Mouse (Mus musculus): ENCODE measurements at regions not wholly inside any gene's neighbourhood (a gene's known extent, or its start where the extent isn't known, plus 50 kb on each side); places are given as distances from the start of the nearest gene placed in this dataset.
"Not testable (repeated sequence)": the region's sequence is repeated elsewhere in the genome, so short reads cannot be mapped to it uniquely, and the experiment has no call there.

GRCm38 (mm10) chr13:60471602-60472001 is 130.1 kb upstream of the Dapk1 start:
- peak; percentile 41 for ATAC-seq
- no peaks in the 10 kb centered on the region for H3K4me1 ChIP-seq (replicated peaks)
- H3K4me2 ChIP-seq (replicated peaks) = no peak overlapping the region
- H3K9ac ChIP-seq (replicated peaks) = no peak overlapping the region
- H3K27me3 ChIP-seq = 0 out of 2 replicates have a peak, but pooled peaks cover 8% of the 10 kb centered on the region
- no peaks in the 10 kb centered on the region for H3K9me3 ChIP-seq
- H3K4me3 ChIP-seq (replicated peaks) = no peak overlapping the region
- no peaks in the 10 kb centered on the region for H3K36me3 ChIP-seq
- WGBS = 67% methylated on average over 5 of the region's 5 CpGs
- H3K27ac ChIP-seq = no peak overlapping the region

GRCm38 (mm10) chr13:60476366-60476765 is 125.4 kb upstream of the Dapk1 start:
- H3K27me3 ChIP-seq = peaks cover 17% of the 10 kb centered on the region; the same call in 1 of the 2 replicates
- H3K9ac ChIP-seq (replicated peaks) = no peak overlapping the region
- no peak overlapping the region for H3K4me3 ChIP-seq (replicated peaks)
- H3K36me3 ChIP-seq = no peaks in the 10 kb centered on the region
- no peaks in the 10 kb centered on the region for H3K9me3 ChIP-seq
- 94% methylated on average over 2 of the region's 2 CpGs for WGBS
- peaks cover 27% of the 10 kb centered on the region for H3K4me1 ChIP-seq (replicated peaks)
- no peak overlapping the region for H3K4me2 ChIP-seq (replicated peaks)
- no peak overlapping the region for H3K27ac ChIP-seq
- ATAC-seq = no peak

- 80% methylated on average over 6 of the region's 6 CpGs for WGBS
- Histone ChIP-seq H3K27ac (no peak overlapping the region), H3K36me3 (no peaks in the 10 kb centered on the region), H3K4me3 (replicated peaks) (no peak overlapping the region), H3K9ac (replicated peaks) (no peak overlapping the region), H3K27me3 (peaks cover 15% of the 10 kb centered on the region; the same call in 1 of the 2 replicates), H3K9me3 (no peaks in the 10 kb centered on the region), H3K4me1 (replicated peaks) (peaks cover 27% of the 10 kb centered on the region), H3K4me2 (replicated peaks) (no peak overlapping the region)
- ATAC-seq = no peak
Measured at GRCm38 (mm10) chr13:60478301-60478700, 123.4 kb upstream of the Dapk1 start.

- ATAC-seq = peak; percentile 72
- Histone ChIP-seq H3K9me3 (no peaks in the 10 kb centered on the region), H3K36me3 (no peaks in the 10 kb centered on the region), H3K27me3 (peaks cover 15% of the 10 kb centered on the region; the same call in 1 of the 2 replicates), H3K9ac (replicated peaks) (no peak overlapping the region; the same call in 1 of the 2 replicates), H3K4me1 (replicated peaks) (peaks cover 27% of the 10 kb centered on the region), H3K4me2 (replicated peaks) (peak overlapping the region; percentile 61), H3K27ac (peak overlapping the region; percentile 42; the same call in 1 of the 2 replicates), H3K4me3 (replicated peaks) (peak overlapping the region; percentile 35)
- 6% methylated on average over 18 of the region's 18 CpGs for WGBS
Measured at GRCm38 (mm10) chr13:60479043-60479861, 122.5 kb upstream of the Dapk1 start.

GRCm38 (mm10) chr13:60479862-60480730 is 121.7 kb upstream of the Dapk1 start:
- Histone ChIP-seq H3K4me2 (replicated peaks) (peak overlapping the region; percentile 61), H3K36me3 (no peaks in the 10 kb centered on the region), H3K4me3 (replicated peaks) (no peak overlapping the region), H3K4me1 (replicated peaks) (peaks cover 27% of the 10 kb centered on the region), H3K9ac (replicated peaks) (no peak overlapping the region), H3K27me3 (peaks cover 15% of the 10 kb centered on the region; the same call in 1 of the 2 replicates), H3K27ac (no peak overlapping the region), H3K9me3 (no peaks in the 10 kb centered on the region)
- 15% methylated on average over 13 of the region's 13 CpGs for WGBS
- peak; percentile 34 for ATAC-seq

- Histone ChIP-seq H3K27me3 (peaks cover 15% of the 10 kb centered on the region; the same call in 1 of the 2 replicates), H3K4me2 (replicated peaks) (peak overlapping the region; percentile 39), H3K9ac (replicated peaks) (no peak overlapping the region), H3K4me3 (replicated peaks) (no peak overlapping the region), H3K4me1 (replicated peaks) (peaks cover 27% of the 10 kb centered on the region), H3K9me3 (no peaks in the 10 kb centered on the region), H3K27ac (no peak overlapping the region), H3K36me3 (no peaks in the 10 kb centered on the region)
- peak; percentile 15; the same call in 1 of the 2 replicates for ATAC-seq
- WGBS = 4% methylated on average over 21 of the region's 21 CpGs
Measured at GRCm38 (mm10) chr13:60480731-60481431, 120.9 kb upstream of the Dapk1 start.

- 59% methylated on average over 11 of the region's 11 CpGs for WGBS
- H3K4me1 ChIP-seq (replicated peaks) = peaks cover 27% of the 10 kb centered on the region
- H3K27me3 ChIP-seq = peaks cover 15% of the 10 kb centered on the region; the same call in 1 of the 2 replicates
- not testable (repeated sequence) for H3K4me3 ChIP-seq (replicated peaks); H3K9me3 ChIP-seq; H3K9ac ChIP-seq (replicated peaks); ATAC-seq; H3K27ac ChIP-seq; H3K36me3 ChIP-seq; H3K4me2 ChIP-seq (replicated peaks)
Measured at GRCm38 (mm10) chr13:60481451-60481850, 120.3 kb upstream of the Dapk1 start.

GRCm38 (mm10) chr13:60481946-60482345 is 119.8 kb upstream of the Dapk1 start:
- H3K9me3 ChIP-seq = no peaks in the 10 kb centered on the region
- H3K4me1 ChIP-seq (replicated peaks) = peaks cover 27% of the 10 kb centered on the region
- H3K9ac ChIP-seq (replicated peaks) = no peak overlapping the region
- no peak for ATAC-seq
- H3K27me3 ChIP-seq = peaks cover 15% of the 10 kb centered on the region; the same call in 1 of the 2 replicates
- H3K36me3 ChIP-seq = no peaks in the 10 kb centered on the region
- no peak overlapping the region for H3K27ac ChIP-seq
- 95% methylated on average over 6 of the region's 6 CpGs for WGBS
- H3K4me2 ChIP-seq (replicated peaks) = no peak overlapping the region
- H3K4me3 ChIP-seq (replicated peaks) = no peak overlapping the region

GRCm38 (mm10) chr13:60486105-60486504 is 115.6 kb upstream of the Dapk1 start:
- H3K9me3 ChIP-seq = no peaks in the 10 kb centered on the region
- ATAC-seq = no peak
- WGBS = 74% methylated on average over 2 of the region's 2 CpGs

GRCm38 (mm10) chr13:60486871-60487270 is 114.9 kb upstream of the Dapk1 start:
- H3K27ac ChIP-seq = no peak overlapping the region
- H3K9me3 ChIP-seq = no peaks in the 10 kb centered on the region
- H3K4me1 ChIP-seq (replicated peaks) = 0 out of 2 replicates have a peak, but pooled peaks cover 4% of the 10 kb centered on the region
- H3K9ac ChIP-seq (replicated peaks) = no peak overlapping the region
- ATAC-seq = no peak
- H3K27me3 ChIP-seq = no peaks in the 10 kb centered on the region
- H3K4me2 ChIP-seq (replicated peaks) = no peak overlapping the region
- H3K4me3 ChIP-seq (replicated peaks) = no peak overlapping the region
- no peaks in the 10 kb centered on the region for H3K36me3 ChIP-seq
- 96% methylated on average over 5 of the region's 5 CpGs for WGBS

More at GRCm38 (mm10) chr13:60486105-60486504, 115.6 kb upstream of the Dapk1 start:
- H3K36me3 ChIP-seq = no peaks in the 10 kb centered on the region
- H3K4me3 ChIP-seq (replicated peaks) = no peak overlapping the region
- 0 out of 2 replicates have a peak, but pooled peaks cover 6% of the 10 kb centered on the region for H3K27me3 ChIP-seq
- no peak overlapping the region for H3K4me2 ChIP-seq (replicated peaks)
- peaks cover 5% of the 10 kb centered on the region for H3K4me1 ChIP-seq (replicated peaks)
- H3K27ac ChIP-seq = no peak overlapping the region
- H3K9ac ChIP-seq (replicated peaks) = no peak overlapping the region

- no peak for ATAC-seq
- H3K9me3 ChIP-seq = no peaks in the 10 kb centered on the region
- WGBS = 77% methylated on average over 13 of the region's 13 CpGs
- no peak overlapping the region for H3K9ac ChIP-seq (replicated peaks)
- no peaks in the 10 kb centered on the region for H3K27me3 ChIP-seq
- no peak overlapping the region for H3K4me3 ChIP-seq (replicated peaks)
- no peak overlapping the region for H3K27ac ChIP-seq
- H3K36me3 ChIP-seq = no peaks in the 10 kb centered on the region
- H3K4me1 ChIP-seq (replicated peaks) = 0 out of 2 replicates have a peak, but pooled peaks cover 4% of the 10 kb centered on the region
- no peak overlapping the region for H3K4me2 ChIP-seq (replicated peaks)
Measured at GRCm38 (mm10) chr13:60488131-60488883, 113.4 kb upstream of the Dapk1 start.
